Mouse (Mus musculus): Measurements from ENCODE around the gene Pon1. TPM values are rescaled to one million over a fixed set of nuclear protein-coding genes. Genes with fewer than 3 reads are reported as not detected.

The Pon1 gene
- polyA plus RNA-seq, 1 experiment: not detected

DNA sequence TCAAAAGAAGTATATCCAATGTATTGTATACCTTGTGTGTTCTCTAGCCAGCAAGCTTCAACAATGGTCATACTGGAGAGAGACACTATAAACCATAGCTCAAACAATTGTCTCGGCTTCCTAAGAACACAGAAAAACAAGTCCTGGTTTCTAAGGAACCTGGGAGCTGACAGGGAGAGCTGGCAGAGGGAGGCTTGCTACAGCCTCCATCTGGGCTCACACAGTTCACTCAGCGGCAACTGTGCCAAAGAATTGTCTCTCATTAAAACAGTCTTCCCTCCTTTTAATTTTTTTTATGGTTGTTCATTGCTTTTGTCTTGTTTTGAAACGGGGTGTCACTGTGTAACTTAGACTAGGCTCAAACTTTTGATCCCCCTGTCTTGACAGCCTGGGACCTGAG lies 73.5 kb downstream of the Pon1 start:
- H3K27ac ChIP-seq (ENCODE audit: insufficient read depth, low read depth, low read length): no peak overlapping the region
- TF ChIP-seq CTCF (IDR thresholded peaks at IDR 0.05; ENCODE audit: insufficient read depth, low read depth, low read length): no peak
- no peak for TF ChIP-seq POLR2A (IDR thresholded peaks at IDR 0.05; ENCODE audit: insufficient read depth, low read depth, low read length)
- WGBS: 49% methylated on average over 3 of the region's 3 CpGs
- no peaks in the 10 kb centered on the region for H3K4me1 ChIP-seq (ENCODE audit: control insufficient read depth, insufficient read depth, low read length)
- H3K4me3 ChIP-seq (ENCODE audit: insufficient read depth, low read depth, low read length): no peak overlapping the region

DNA sequence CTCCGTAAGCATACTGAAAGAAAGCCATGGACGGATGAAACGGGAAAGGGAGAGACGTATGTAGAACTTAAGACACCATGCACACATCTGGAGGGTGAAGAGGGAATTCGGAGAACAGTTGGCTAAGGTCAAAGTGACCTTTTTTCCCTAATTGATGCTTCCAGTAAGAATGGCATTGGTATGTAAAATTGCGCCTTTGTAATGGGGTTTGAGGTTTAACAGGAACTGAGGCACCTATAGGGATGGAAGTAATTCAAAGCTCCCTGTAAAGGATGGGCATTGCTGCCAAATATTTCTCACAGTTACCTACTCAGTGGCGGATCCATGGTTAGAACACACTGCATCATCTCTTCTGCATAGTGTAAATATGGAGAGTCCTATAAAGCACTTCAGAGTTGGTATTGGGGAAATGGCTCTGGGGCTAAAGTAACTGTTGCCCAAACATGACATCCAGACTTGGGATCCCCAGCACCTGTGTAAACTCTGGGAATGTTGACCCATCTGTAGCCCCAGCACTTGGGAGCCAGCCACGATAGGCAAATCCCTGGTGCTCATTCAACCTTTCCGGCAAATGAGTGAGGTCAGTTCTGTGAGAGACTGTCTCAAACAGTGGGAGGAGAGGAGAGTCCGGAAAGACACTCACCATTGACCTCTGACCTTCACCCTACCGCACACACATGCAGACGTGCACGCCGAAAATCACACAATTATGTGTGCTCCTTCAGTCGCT lies 74.4 kb downstream of the Pon1 start:
- Histone ChIP-seq H3K27ac (ENCODE audit: insufficient read depth, low read depth, low read length) (no peak overlapping the region), H3K4me3 (ENCODE audit: insufficient read depth, low read depth, low read length) (no peak overlapping the region), H3K4me1 (ENCODE audit: control insufficient read depth, insufficient read depth, low read length) (no peaks in the 10 kb centered on the region)
- no peak for TF ChIP-seq POLR2A (IDR thresholded peaks at IDR 0.05; ENCODE audit: insufficient read depth, low read depth, low read length)
- no peak for TF ChIP-seq CTCF (IDR thresholded peaks at IDR 0.05; ENCODE audit: insufficient read depth, low read depth, low read length)
- 94% methylated on average over 15 of the region's 15 CpGs for WGBS

Other genes with a start within 250 kb of the Pon1 start
- not detected in 2 replicates for gene Pon3, start 62.3 kb upstream of the Pon1 start, polyA plus RNA-seq (2012; ENCODE audit: insufficient read depth, insufficient read length, low replicate concordance, missing spikeins)
- not detected in 2 replicates for gene Pon2, start 104.5 kb upstream of the Pon1 start, polyA plus RNA-seq (2012; ENCODE audit: insufficient read depth, insufficient read length, low replicate concordance, missing spikeins)
- not detected in 2 replicates for gene Asb4, start 189.4 kb upstream of the Pon1 start, polyA plus RNA-seq (2012; ENCODE audit: insufficient read depth, insufficient read length, low replicate concordance, missing spikeins)